Mouse (Mus musculus) hindbrain, embryonic 13.5 days (tissue): ENCODE results near the gene Ipo13. TPM values are rescaled to one million over a fixed set of nuclear protein-coding genes. Genes with fewer than 3 reads are reported as not detected.

Source experiments
- ATAC-seq: fragments of 200-750 bp; cut with Nextera tagmentation; 2 replicates; pipeline ENCODE4 v1.8.0; 2017; ENCODE audit warnings: moderate TSS enrichment; ENCODE audit not compliant: low FRiP score
- H3K27ac ChIP-seq: fragments of 300-500 bp; sonication (generic); 2 replicates; pipeline ENCODE4 v1.5.1; 2015; ENCODE audit warnings: inconsistent platforms, mild to moderate bottlenecking, moderate library complexity
- H3K27me3 ChIP-seq: fragments of 300-500 bp; sonication (generic); 2 replicates; pipeline ENCODE4 v1.6.1; 2015; ENCODE audit warnings: mild to moderate bottlenecking, inconsistent platforms
- H3K36me3 ChIP-seq: fragments of 300-500 bp; sonication (generic); 2 replicates; pipeline ENCODE4 v1.6.1; 2015; ENCODE audit warnings: mild to moderate bottlenecking, inconsistent platforms
- H3K4me1 ChIP-seq: fragments of 300-500 bp; sonication (generic); replicated peaks from 2 replicates; pipeline ENCODE4 v1.6.1; 2015; ENCODE audit warnings: inconsistent platforms
- H3K4me2 ChIP-seq: fragments of 300-500 bp; sonication (generic); 2 replicates; pipeline ENCODE4 v1.6.1; 2015; ENCODE audit warnings: inconsistent platforms, mild to moderate bottlenecking, moderate library complexity
- H3K4me3 ChIP-seq: fragments of 300-500 bp; sonication (generic); 2 replicates; pipeline ENCODE4 v1.5.1; 2015; ENCODE audit warnings: mild to moderate bottlenecking, inconsistent platforms
- H3K9ac ChIP-seq: fragments of 300-500 bp; sonication (generic); 2 replicates; pipeline ENCODE4 v1.6.1; 2015; ENCODE audit warnings: mild to moderate bottlenecking, inconsistent platforms
- H3K9me3 ChIP-seq: fragments of 300-500 bp; sonication (generic); 2 replicates; pipeline ENCODE4 v1.6.1; 2016; ENCODE audit warnings: inconsistent platforms
- WGBS: fragments of 180-500 bp; shearing (Covaris S2); methylation state at CpG from one replicate; pipeline ENCODE4 v1.1.7; 2015; 5-methylcytosine and 5-hydroxymethylcytosine counted together
- polyA plus RNA-seq: library from polyadenylated mRNA; unstranded; fragments of >200 nt; fragmentation: Nextera tagmentation; extraction: Ambion mirVana; gene quantifications from 2 replicates; pipeline ENCODE4 v1.2.1, GENCODE M21; 2015

Gene Ipo13
- polyA plus RNA-seq, 1 experiment from 2014 or later, result 64.4 TPM

GRCm38 (mm10) chr4:117926545-117927482 is 12.0 kb upstream of the Ipo13 start:
- H3K27me3 ChIP-seq, result peaks cover 76% of the 10 kb centered on the region
- 0 out of 2 replicates have a peak overlapping the region, but pooled peaks have one; percentile 40 for H3K27ac ChIP-seq
- peaks cover 37% of the 10 kb centered on the region for H3K4me1 ChIP-seq
- WGBS, result 1% methylated on average over 71 of the region's 71 CpGs
- H3K4me3 ChIP-seq, result peak overlapping the region; percentile 50
- peak overlapping the region; percentile 79 for H3K9ac ChIP-seq
- peak overlapping the region; percentile 91 for H3K4me2 ChIP-seq
- ATAC-seq, result peak; percentile 78
- H3K36me3 ChIP-seq, result peaks cover under 1% of the 10 kb centered on the region; the same call in 1 of the 2 replicates
- 0 out of 2 replicates have a peak, but pooled peaks cover 3% of the 10 kb centered on the region for H3K9me3 ChIP-seq

GRCm38 (mm10) chr4:117924916-117925315 is 10.1 kb upstream of the Ipo13 start:
- no peak overlapping the region for H3K27ac ChIP-seq
- peaks cover 35% of the 10 kb centered on the region for H3K4me1 ChIP-seq
- H3K4me2 ChIP-seq, result no peak overlapping the region
- H3K9ac ChIP-seq, result no peak overlapping the region
- peaks cover 68% of the 10 kb centered on the region for H3K27me3 ChIP-seq
- no peak for ATAC-seq
- no peak overlapping the region for H3K4me3 ChIP-seq
- no peaks in the 10 kb centered on the region for H3K36me3 ChIP-seq
- 70% methylated on average over 4 of the region's 6 CpGs for WGBS
- no peaks in the 10 kb centered on the region for H3K9me3 ChIP-seq

- no peaks in the 10 kb centered on the region for H3K36me3 ChIP-seq
- H3K9me3 ChIP-seq, result no peaks in the 10 kb centered on the region
- whole genome bisulfite sequencing, result 69% methylated on average over 2 of the region's 2 CpGs
- no peak for ATAC-seq
- H3K4me1 ChIP-seq, result peaks cover 21% of the 10 kb centered on the region
- H3K4me3 ChIP-seq, result no peak overlapping the region
- no peak overlapping the region for H3K27ac ChIP-seq
- no peak overlapping the region for H3K4me2 ChIP-seq
- no peak overlapping the region for H3K9ac ChIP-seq
- peaks cover 54% of the 10 kb centered on the region for H3K27me3 ChIP-seq
Observed at GRCm38 (mm10) chr4:117923450-117923849, 8.7 kb upstream of the Ipo13 start.

- no peak for ATAC-seq
- Histone ChIP-seq H3K4me2 (no peak overlapping the region), H3K9me3 (no peaks in the 10 kb centered on the region), H3K36me3 (no peaks in the 10 kb centered on the region), H3K27ac (no peak overlapping the region), H3K9ac (no peak overlapping the region), H3K4me3 (no peak overlapping the region), H3K27me3 (peaks cover 33% of the 10 kb centered on the region), H3K4me1 (peaks cover 2% of the 10 kb centered on the region)
- 94% methylated on average over 2 of the region's 2 CpGs for WGBS
Observed at GRCm38 (mm10) chr4:117921358-117921757, 6.6 kb upstream of the Ipo13 start.

- Histone ChIP-seq H3K36me3 (no peaks in the 10 kb centered on the region), H3K27ac (no peak overlapping the region), H3K4me1 (peaks cover 13% of the 10 kb centered on the region), H3K9me3 (no peaks in the 10 kb centered on the region), H3K4me3 (no peak overlapping the region), H3K27me3 (peaks cover 10% of the 10 kb centered on the region; the same call in 1 of the 2 replicates), H3K4me2 (no peak overlapping the region), H3K9ac (no peak overlapping the region)
- 93% methylated on average over 5 of the region's 5 CpGs for WGBS
- no peak for ATAC-seq
Observed at GRCm38 (mm10) chr4:117918762-117919161, 4.0 kb upstream of the Ipo13 start.

GRCm38 (mm10) chr4:117918261-117918660 is 3.5 kb upstream of the Ipo13 start:
- Histone ChIP-seq H3K27me3 (peaks cover 5% of the 10 kb centered on the region; the same call in 1 of the 2 replicates), H3K4me2 (no peak overlapping the region), H3K4me3 (no peak overlapping the region), H3K9me3 (no peaks in the 10 kb centered on the region), H3K27ac (no peak overlapping the region), H3K36me3 (no peaks in the 10 kb centered on the region), H3K4me1 (peaks cover 18% of the 10 kb centered on the region), H3K9ac (no peak overlapping the region)
- no peak for ATAC-seq
- 76% methylated on average over 3 of the region's 3 CpGs for WGBS

- H3K9ac ChIP-seq, result no peak overlapping the region
- H3K27ac ChIP-seq, result no peak overlapping the region
- ATAC-seq, result no peak
- peaks cover 2% of the 10 kb centered on the region; the same call in 1 of the 2 replicates for H3K27me3 ChIP-seq
- H3K4me1 ChIP-seq, result peaks cover 22% of the 10 kb centered on the region
- no peaks in the 10 kb centered on the region for H3K36me3 ChIP-seq
- H3K4me3 ChIP-seq, result no peak overlapping the region
- WGBS, result 94% methylated on average over 4 of the region's 4 CpGs
- H3K9me3 ChIP-seq, result no peaks in the 10 kb centered on the region
- no peak overlapping the region for H3K4me2 ChIP-seq
Observed at GRCm38 (mm10) chr4:117917847-117918246, 3.0 kb upstream of the Ipo13 start.

- no peak overlapping the region for H3K4me3 ChIP-seq
- no peaks in the 10 kb centered on the region for H3K9me3 ChIP-seq
- WGBS, result 91% methylated on average over 4 of the region's 4 CpGs
- no peak overlapping the region for H3K9ac ChIP-seq
- no peak overlapping the region for H3K27ac ChIP-seq
- H3K36me3 ChIP-seq, result peaks cover under 1% of the 10 kb centered on the region; the same call in 1 of the 2 replicates
- H3K4me1 ChIP-seq, result peaks cover 27% of the 10 kb centered on the region
- no peak overlapping the region for H3K4me2 ChIP-seq
- H3K27me3 ChIP-seq, result peaks cover 1% of the 10 kb centered on the region; the same call in 1 of the 2 replicates
- no peak for ATAC-seq
Observed at GRCm38 (mm10) chr4:117917402-117917801, 2.6 kb upstream of the Ipo13 start.

GRCm38 (mm10) chr4:117916386-117916785 is 1.6 kb upstream of the Ipo13 start:
- peak overlapping the region; percentile 100; the same call in 1 of the 2 replicates for H3K4me2 ChIP-seq
- no peak overlapping the region for H3K9ac ChIP-seq
- no peak for ATAC-seq
- H3K27ac ChIP-seq, result no peak overlapping the region
- peaks cover 11% of the 10 kb centered on the region for H3K36me3 ChIP-seq
- H3K27me3 ChIP-seq, result no peaks in the 10 kb centered on the region
- WGBS, result 86% methylated on average over 5 of the region's 5 CpGs
- H3K9me3 ChIP-seq, result no peaks in the 10 kb centered on the region
- H3K4me3 ChIP-seq, result 0 out of 2 replicates have a peak overlapping the region, but pooled peaks have one; percentile 92
- peaks cover 37% of the 10 kb centered on the region for H3K4me1 ChIP-seq

- ATAC-seq, result no peak
- H3K4me1 ChIP-seq, result peaks cover 45% of the 10 kb centered on the region
- H3K36me3 ChIP-seq, result peaks cover 19% of the 10 kb centered on the region
Observed at GRCm38 (mm10) chr4:117915489-117916105, 798 bp upstream of the Ipo13 start.

GRCm38 (mm10) chr4:117914031-117914430 is 768 bp downstream of the Ipo13 start:
- WGBS, result 15% methylated on average over 8 of the region's 8 CpGs

More at GRCm38 (mm10) chr4:117915489-117916105, 798 bp upstream of the Ipo13 start:
- 5% methylated on average over 19 of the region's 19 CpGs for WGBS
- Histone ChIP-seq H3K4me2 (peak overlapping the region; percentile 100), H3K9me3 (no peaks in the 10 kb centered on the region), H3K27me3 (no peaks in the 10 kb centered on the region), H3K27ac (peak overlapping the region; percentile 88), H3K9ac (peak overlapping the region; percentile 97), H3K4me3 (peak overlapping the region; percentile 92)

GRCm38 (mm10) chr4:117913421-117913820 is 1.4 kb downstream of the Ipo13 start:
- H3K27me3 ChIP-seq, result no peaks in the 10 kb centered on the region

More at GRCm38 (mm10) chr4:117914031-117914430, 768 bp downstream of the Ipo13 start:
- peak; percentile 7; the same call in 1 of the 2 replicates for ATAC-seq
- H3K4me1 ChIP-seq, result peaks cover 60% of the 10 kb centered on the region
- H3K27ac ChIP-seq, result no peak overlapping the region; the same call in 1 of the 2 replicates
- H3K36me3 ChIP-seq, result peaks cover 21% of the 10 kb centered on the region
- H3K9me3 ChIP-seq, result no peaks in the 10 kb centered on the region
- H3K4me3 ChIP-seq, result peak overlapping the region; percentile 92
- no peaks in the 10 kb centered on the region for H3K27me3 ChIP-seq
- H3K4me2 ChIP-seq, result peak overlapping the region; percentile 100
- peak overlapping the region; percentile 97 for H3K9ac ChIP-seq

More at GRCm38 (mm10) chr4:117913421-117913820, 1.4 kb downstream of the Ipo13 start:
- H3K9ac ChIP-seq, result peak overlapping the region; percentile 97
- no peaks in the 10 kb centered on the region for H3K9me3 ChIP-seq
- peak overlapping the region; percentile 92 for H3K4me3 ChIP-seq
- H3K4me1 ChIP-seq, result peaks cover 66% of the 10 kb centered on the region
- peaks cover 21% of the 10 kb centered on the region for H3K36me3 ChIP-seq
- H3K4me2 ChIP-seq, result peak overlapping the region; percentile 100
- H3K27ac ChIP-seq, result no peak overlapping the region
- WGBS, result 43% methylated on average over 3 of the region's 3 CpGs
- no peak for ATAC-seq
